Mouse (Mus musculus): ENCODE measurements at regions not wholly inside any gene's neighbourhood (a gene's known extent, or its start where the extent isn't known, plus 50 kb on each side); places are given as distances from the start of the nearest gene placed in this dataset.

DNA sequence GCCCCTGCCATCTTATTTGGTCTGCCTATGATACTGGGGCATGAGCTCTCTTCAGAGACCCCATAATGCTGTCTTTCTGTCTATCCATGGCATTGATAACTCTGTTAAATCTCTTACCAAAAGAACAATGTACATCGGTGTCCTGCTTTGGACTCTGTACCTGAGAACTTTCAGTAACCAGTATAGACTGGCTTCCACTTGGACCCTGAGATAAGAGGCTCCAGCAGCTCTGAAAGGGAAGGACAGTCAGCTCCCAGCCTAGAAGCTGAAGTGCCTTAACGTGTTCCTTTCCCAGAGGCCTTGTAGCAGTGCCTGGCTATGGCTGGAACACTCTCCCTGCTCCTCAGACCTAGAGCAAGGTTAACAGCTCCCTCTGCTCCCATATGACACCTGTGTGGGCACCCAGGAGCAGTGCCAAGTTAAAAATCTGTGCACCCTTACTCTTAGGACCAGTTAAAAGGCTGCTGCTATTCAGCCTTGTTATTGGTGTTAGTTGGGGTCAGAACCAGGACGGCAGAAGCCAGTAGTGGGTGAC is 343.8 kb upstream of the Hs6st1 start:
- TF ChIP-seq GATA1 (IDR thresholded peaks at IDR 0.05; ENCODE audit: borderline replicate concordance, low read length) (no peak), FLI1 (IDR thresholded peaks at IDR 0.05; ENCODE audit: low read length) (no peak)

Data from megakaryocyte, embryonic 14.5 days (primary cell).